Mouse (Mus musculus) MEL (cell line): ENCODE measurements around the gene Bbof1.

ENCODE experiments used
- CHD2 ChIP-seq: IDR thresholded peaks from 2 replicates; pipeline ENCODE4 v1.6.1; 2011; ENCODE audit warnings: low read length, improper control_type of control experiment
- POLR2A ChIP-seq, 2 experiments: IDR thresholded peaks; 2 replicates each; pipeline ENCODE4 v1.6.1; 2011 to 2012; ENCODE audit warnings: low read length in 2 of 2, mild to moderate bottlenecking in 2 of 2, control low read depth in 1 of 2, improper control_type of control experiment in 1 of 2, low read depth in 1 of 2, moderate library complexity in 1 of 2; ENCODE audit not compliant: control insufficient read depth in 1 of 2, insufficient read depth in 1 of 2, poor library complexity in 1 of 2
- SIN3A ChIP-seq: IDR thresholded peaks from 2 replicates; pipeline ENCODE4 v1.6.1; 2012; ENCODE audit warnings: low read length, improper control_type of control experiment, inconsistent platforms
- SMC3 ChIP-seq: IDR thresholded peaks from 2 replicates; pipeline ENCODE4 v1.6.1; 2011; ENCODE audit warnings: low read depth, low read length, improper control_type of control experiment
- ZNF384 ChIP-seq: IDR thresholded peaks from 2 replicates; pipeline ENCODE4 v1.6.1; 2012; ENCODE audit warnings: low read depth, mild to moderate bottlenecking, inconsistent platforms, low read length, improper control_type of control experiment

GRCm38 (mm10) chr12:84396947-84397679 lies 11.8 kb upstream of the Bbof1 start:
- TF ChIP-seq POLR2A (IDR thresholded peaks at IDR 0.05; ENCODE audit: control insufficient read depth in 1 of 2, insufficient read depth in 1 of 2, low read depth in 1 of 2, low read length in 2 of 2, poor library complexity in 1 of 2) (no peak), ZNF384 (no peak), CHD2 (no peak), SIN3A (no peak), SMC3 (no peak)
